Mouse (Mus musculus) intestine, embryonic 16.5 days (tissue): ENCODE results near the gene Zfp628. TPM values are rescaled to one million over a fixed set of nuclear protein-coding genes. Genes with fewer than 3 reads are reported as not detected.

ENCODE experiments used
- ATAC-seq: fragments of 200-750 bp; cut with Nextera tagmentation; 2 replicates; pipeline ENCODE4 v1.8.0; 2017; ENCODE audit warnings: moderate TSS enrichment, moderate library complexity
- H3K27ac ChIP-seq: fragments of 300-500 bp; sonication (generic); 2 replicates; pipeline ENCODE4 v1.5.1; 2014; ENCODE audit warnings: mild to moderate bottlenecking, low read length
- H3K27me3 ChIP-seq: fragments of 300-500 bp; sonication (generic); replicated peaks from 2 replicates; pipeline ENCODE4 v1.6.1; 2014; ENCODE audit warnings: low read length, control low read depth, mixed read lengths; ENCODE audit not compliant: control insufficient read depth, insufficient read depth
- H3K36me3 ChIP-seq: fragments of 300-500 bp; sonication (generic); 2 replicates; pipeline ENCODE4 v1.6.1; 2014; ENCODE audit warnings: low read length, control low read depth; ENCODE audit not compliant: control insufficient read depth, insufficient read depth
- H3K4me1 ChIP-seq: fragments of 300-500 bp; sonication (generic); 2 replicates; pipeline ENCODE4 v1.6.1; 2014; ENCODE audit warnings: low read length, control low read depth, mixed read lengths; ENCODE audit not compliant: control insufficient read depth, insufficient read depth
- H3K4me2 ChIP-seq: fragments of 300-500 bp; sonication (generic); 2 replicates; pipeline ENCODE4 v1.6.1; 2014; ENCODE audit warnings: low read depth, low read length, control low read depth
- H3K4me3 ChIP-seq: fragments of 300-500 bp; sonication (generic); 2 replicates; pipeline ENCODE4 v1.5.1; 2014; ENCODE audit warnings: mild to moderate bottlenecking, low read length
- H3K9ac ChIP-seq: fragments of 300-500 bp; sonication (generic); 2 replicates; pipeline ENCODE4 v1.6.1; 2014; ENCODE audit warnings: low read depth, low read length
- H3K9me3 ChIP-seq: fragments of 300-500 bp; sonication (generic); 2 replicates; pipeline ENCODE4 v1.6.1; 2016; ENCODE audit warnings: low read length, control low read depth; ENCODE audit not compliant: control insufficient read depth
- WGBS: fragments of 180-500 bp; shearing (Covaris S2); extraction: QIAGEN DNeasy Blood & Tissue Kit; methylation state at CpG from one replicate; pipeline ENCODE4 v1.1.7; 2014; 5-methylcytosine and 5-hydroxymethylcytosine counted together
- polyA plus RNA-seq: library from polyadenylated mRNA; unstranded; fragments of >200 nt; fragmentation: Nextera tagmentation; extraction: Ambion mirVana; gene quantifications from 2 replicates; pipeline ENCODE4 v1.2.1, GENCODE M21; 2015

The Zfp628 gene
- polyA plus RNA-seq, 1 experiment from 2014 or later: 2.7 TPM

- ATAC-seq: no peak
Measured at GRCm38 (mm10) chr7:4948386-4948785, 33.4 kb downstream of the Zfp628 start.

GRCm38 (mm10) chr7:4950561-4951342, 35.7 kb downstream of the Zfp628 start:
- 82% methylated on average over 19 of the region's 19 CpGs for WGBS
- ATAC-seq: peak; percentile 85
- H3K4me2 ChIP-seq: no peak overlapping the region
- H3K36me3 ChIP-seq: no peaks in the 10 kb centered on the region
- H3K4me1 ChIP-seq: no peaks in the 10 kb centered on the region
- H3K27ac ChIP-seq: peak overlapping the region; percentile 5; the same call in 1 of the 2 replicates
- no peak overlapping the region for H3K9ac ChIP-seq
- no peaks in the 10 kb centered on the region for H3K27me3 ChIP-seq
- no peak overlapping the region for H3K4me3 ChIP-seq
- no peaks in the 10 kb centered on the region for H3K9me3 ChIP-seq

More at GRCm38 (mm10) chr7:4948386-4948785, 33.4 kb downstream of the Zfp628 start:
- no peaks in the 10 kb centered on the region for H3K27me3 ChIP-seq
- H3K4me1 ChIP-seq: no peaks in the 10 kb centered on the region
- no peaks in the 10 kb centered on the region for H3K9me3 ChIP-seq
- H3K4me2 ChIP-seq: no peak overlapping the region
- no peak overlapping the region for H3K27ac ChIP-seq
- H3K4me3 ChIP-seq: no peak overlapping the region
- H3K9ac ChIP-seq: no peak overlapping the region
- 52% methylated on average over 6 of the region's 6 CpGs for WGBS
- H3K36me3 ChIP-seq: no peaks in the 10 kb centered on the region

DNA sequence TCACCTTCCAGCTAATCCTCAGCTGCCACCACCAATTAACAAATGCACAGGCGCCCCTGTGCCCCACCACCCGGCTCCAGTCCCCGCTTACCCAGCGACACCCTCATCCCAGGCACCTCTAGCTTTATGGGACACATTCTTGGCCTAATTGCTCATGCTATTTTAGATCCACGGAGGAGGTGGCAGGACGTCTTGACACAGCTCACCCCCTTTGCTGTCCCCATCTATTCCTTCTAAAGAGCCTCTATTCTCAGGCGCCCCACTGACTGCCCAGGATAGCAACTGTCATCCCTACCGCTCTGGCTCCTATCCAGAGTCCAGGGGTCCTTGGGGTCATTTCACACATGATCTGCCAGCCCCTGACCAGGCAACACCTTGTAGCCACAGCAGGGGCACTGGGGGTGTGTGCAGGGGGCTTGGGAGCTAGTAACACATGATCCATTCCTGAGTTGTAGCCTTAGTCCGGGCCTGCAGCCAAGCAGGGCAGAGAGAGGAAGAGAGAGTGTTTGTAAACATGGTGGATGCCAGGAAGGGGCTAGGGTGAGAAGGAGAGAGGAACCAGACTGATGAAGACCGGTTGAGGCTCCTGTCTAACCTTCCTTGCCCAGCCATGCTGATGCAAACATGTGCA, 38.9 kb downstream of the Zfp628 start:
- H3K4me3 ChIP-seq: no peak overlapping the region
- no peaks in the 10 kb centered on the region for H3K9me3 ChIP-seq
- no peak overlapping the region for H3K27ac ChIP-seq
- H3K36me3 ChIP-seq: no peaks in the 10 kb centered on the region
- WGBS: 25% methylated on average over 10 of the region's 10 CpGs
- ATAC-seq: no peak
- H3K9ac ChIP-seq: no peak overlapping the region
- H3K4me1 ChIP-seq: no peaks in the 10 kb centered on the region
- no peaks in the 10 kb centered on the region for H3K27me3 ChIP-seq
- H3K4me2 ChIP-seq: no peak overlapping the region

DNA sequence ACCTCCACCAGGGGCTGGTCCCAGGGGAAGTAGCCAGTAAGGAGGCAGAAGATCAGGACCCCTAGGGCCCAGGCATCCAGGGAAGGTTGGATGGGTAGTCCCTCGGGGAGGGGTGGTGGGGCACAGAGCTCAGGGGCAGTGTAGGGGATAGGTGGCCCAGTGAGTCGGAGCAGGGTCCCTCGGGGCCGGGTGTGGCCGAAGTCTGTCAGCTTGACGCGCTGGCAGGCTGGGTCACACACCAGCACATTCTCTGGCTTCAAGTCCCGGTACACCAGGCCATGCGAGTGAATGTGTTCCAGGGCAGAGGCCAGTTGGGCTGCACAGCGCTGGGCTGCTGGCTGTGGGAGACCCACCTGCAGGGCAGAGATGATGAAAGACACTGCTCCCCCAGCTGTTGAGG, 42.3 kb downstream of the Zfp628 start:
- no peak overlapping the region for H3K27ac ChIP-seq
- no peaks in the 10 kb centered on the region for H3K4me1 ChIP-seq
- 85% methylated on average over 10 of the region's 10 CpGs for WGBS
- no peaks in the 10 kb centered on the region for H3K9me3 ChIP-seq
- no peak overlapping the region for H3K4me2 ChIP-seq
- no peaks in the 10 kb centered on the region for H3K27me3 ChIP-seq
- ATAC-seq: no peak
- no peak overlapping the region; the same call in 1 of the 2 replicates for H3K9ac ChIP-seq
- H3K36me3 ChIP-seq: no peaks in the 10 kb centered on the region
- no peak overlapping the region for H3K4me3 ChIP-seq

GRCm38 (mm10) chr7:4963527-4963926, 48.5 kb downstream of the Zfp628 start:
- Histone ChIP-seq H3K4me1 (no peaks in the 10 kb centered on the region), H3K4me2 (no peak overlapping the region), H3K4me3 (no peak overlapping the region), H3K9me3 (no peaks in the 10 kb centered on the region), H3K9ac (no peak overlapping the region), H3K36me3 (no peaks in the 10 kb centered on the region), H3K27me3 (no peaks in the 10 kb centered on the region), H3K27ac (no peak overlapping the region)
- 0 out of 2 replicates have a peak, but pooled peaks have one; percentile 24 for ATAC-seq
- WGBS: 72% methylated on average over 5 of the region's 5 CpGs

DNA sequence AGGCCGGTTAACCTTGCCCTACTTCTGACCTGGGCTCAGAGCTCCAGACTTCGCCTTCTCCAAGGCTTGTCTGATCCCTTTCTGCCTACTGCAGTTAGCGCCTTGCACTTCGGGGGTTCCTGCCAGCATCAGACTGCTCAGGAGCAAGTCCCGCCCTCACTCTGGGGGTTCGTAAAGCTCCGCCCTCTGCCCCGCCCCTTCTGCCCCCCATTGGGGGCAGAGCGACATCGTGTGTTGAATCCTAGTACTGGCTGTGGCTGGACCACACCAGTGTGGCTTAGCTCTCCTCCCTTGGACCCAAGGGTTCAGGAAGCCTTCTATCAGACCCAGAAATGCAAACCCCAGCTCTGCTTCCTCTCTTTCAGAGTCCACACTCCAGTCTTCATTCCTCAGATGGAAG, 49.3 kb downstream of the Zfp628 start, which contains the start of gene Sbk2:
Gene Sbk2 (minus strand): TSS at position 135 of the 400 bp plus-strand sequence.
- peak within 1 kb of the TSS; percentile 7; the same call in 1 of the 2 replicates for H3K9ac ChIP-seq
- ATAC-seq: peak; percentile 94
- H3K9me3 ChIP-seq: no peaks in the 10 kb centered on the region
- no peak within 1 kb of the TSS for H3K4me3 ChIP-seq
- H3K4me2 ChIP-seq: peak within 1 kb of the TSS; percentile 40
- H3K36me3 ChIP-seq: no peaks in the 10 kb centered on the region
- no peaks in the 10 kb centered on the region for H3K27me3 ChIP-seq
- 7% methylated on average over 10 of the region's 10 CpGs for WGBS
- H3K27ac ChIP-seq: no peak within 1 kb of the TSS
- no peaks in the 10 kb centered on the region for H3K4me1 ChIP-seq

DNA sequence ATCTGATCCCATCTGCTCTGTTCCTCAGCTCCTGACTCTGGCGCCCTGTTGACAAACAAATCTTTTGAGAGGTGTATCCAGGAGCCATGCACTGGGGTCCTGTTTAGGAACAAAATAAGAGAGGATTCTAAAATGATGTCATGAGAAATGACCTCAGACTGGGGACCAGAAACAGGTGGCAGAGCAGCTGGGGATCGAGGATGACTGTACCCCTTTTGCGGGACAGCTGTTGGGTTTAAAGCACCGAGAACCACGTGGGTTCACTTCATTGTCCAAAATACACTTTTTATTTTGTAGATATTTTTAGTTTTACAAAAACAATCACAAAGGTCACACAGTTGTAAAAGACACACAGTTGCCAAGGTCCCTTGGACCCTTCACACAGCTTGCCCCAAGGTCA, 50.0 kb downstream of the Zfp628 start:
- no peaks in the 10 kb centered on the region for H3K9me3 ChIP-seq
- no peak overlapping the region for H3K9ac ChIP-seq
- no peak overlapping the region for H3K4me2 ChIP-seq
- no peaks in the 10 kb centered on the region for H3K36me3 ChIP-seq
- ATAC-seq: no peak
- H3K4me3 ChIP-seq: no peak overlapping the region
- no peaks in the 10 kb centered on the region for H3K4me1 ChIP-seq
- H3K27ac ChIP-seq: no peak overlapping the region
- H3K27me3 ChIP-seq: no peaks in the 10 kb centered on the region
- 79% methylated on average over 5 of the region's 5 CpGs for WGBS

DNA sequence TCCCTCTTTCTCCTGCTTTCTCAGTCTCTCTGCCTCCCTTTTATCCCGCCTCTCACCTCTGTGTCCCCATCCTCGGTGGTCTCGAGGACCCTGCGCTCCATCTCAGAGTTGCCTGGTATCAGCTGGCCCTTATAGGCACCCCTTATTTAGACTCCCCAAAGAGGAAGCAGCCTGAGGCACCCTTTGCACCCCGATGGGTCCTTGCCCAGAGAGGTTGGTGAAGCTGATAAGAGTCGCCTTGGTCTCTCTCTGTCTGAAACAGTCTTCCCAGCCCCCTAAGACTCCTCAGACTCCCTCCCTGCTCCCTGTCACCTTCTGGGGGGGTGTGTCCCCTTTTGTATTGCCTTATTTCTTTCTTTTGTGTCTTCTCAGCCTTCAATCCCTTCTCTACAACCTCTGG, 56.1 kb downstream of the Zfp628 start, which contains the start of gene Sbk3:
Gene Sbk3 (minus strand): TSS at position 101 of the 400 bp plus-strand sequence.
- Histone ChIP-seq H3K27ac (no peak within 1 kb of the TSS), H3K4me1 (no peaks in the 10 kb centered on the region), H3K9me3 (no peaks in the 10 kb centered on the region), H3K27me3 (no peaks in the 10 kb centered on the region), H3K9ac (no peak within 1 kb of the TSS), H3K4me2 (no peak within 1 kb of the TSS), H3K4me3 (no peak within 1 kb of the TSS), H3K36me3 (no peaks in the 10 kb centered on the region)
- WGBS: 36% methylated on average over 6 of the region's 6 CpGs
- ATAC-seq: no peak
